Mouse (Mus musculus) midbrain, embryonic 15.5 days (tissue): ENCODE results near the gene Slc41a1. TPM values are rescaled to one million over a fixed set of nuclear protein-coding genes. Genes with fewer than 3 reads are reported as not detected.
"Not testable (repeated sequence)": the region's sequence is repeated elsewhere in the genome, so short reads cannot be mapped to it uniquely, and the experiment has no call there.

ENCODE experiments used
- ATAC-seq: fragments of 200-750 bp; cut with Nextera tagmentation; replicated peaks from 2 replicates; pipeline ENCODE4 v1.8.0; 2017; ENCODE audit warnings: moderate TSS enrichment
- H3K27ac ChIP-seq: fragments of 300-500 bp; sonication (generic); 2 replicates; pipeline ENCODE4 v1.5.1; 2015; ENCODE audit warnings: mild to moderate bottlenecking, inconsistent platforms
- H3K27me3 ChIP-seq: fragments of 300-500 bp; sonication (generic); replicated peaks from 2 replicates; pipeline ENCODE4 v1.6.1; 2015; ENCODE audit warnings: inconsistent platforms
- H3K36me3 ChIP-seq: fragments of 300-500 bp; sonication (generic); replicated peaks from 2 replicates; pipeline ENCODE4 v1.6.1; 2015; ENCODE audit warnings: inconsistent platforms
- H3K4me1 ChIP-seq: fragments of 300-500 bp; sonication (generic); 2 replicates; pipeline ENCODE4 v1.6.1; 2015; ENCODE audit warnings: inconsistent platforms
- H3K4me2 ChIP-seq: fragments of 300-500 bp; sonication (generic); 2 replicates; pipeline ENCODE4 v1.6.1; 2015; ENCODE audit warnings: inconsistent platforms, mild to moderate bottlenecking, moderate library complexity
- H3K4me3 ChIP-seq: fragments of 300-500 bp; sonication (generic); 2 replicates; pipeline ENCODE4 v1.5.1; 2015; ENCODE audit warnings: mild to moderate bottlenecking, inconsistent platforms
- H3K9ac ChIP-seq: fragments of 300-500 bp; sonication (generic); 2 replicates; pipeline ENCODE4 v1.6.1; 2015; ENCODE audit warnings: mild to moderate bottlenecking, inconsistent platforms
- H3K9me3 ChIP-seq: fragments of 300-500 bp; sonication (generic); 2 replicates; pipeline ENCODE4 v1.6.1; 2016; ENCODE audit warnings: inconsistent platforms
- whole genome bisulfite sequencing: fragments of 180-500 bp; shearing (Covaris S2); methylation state at CpG from one replicate; pipeline ENCODE4 v1.1.7; 2015; ENCODE audit warnings: mixed read lengths; 5-methylcytosine and 5-hydroxymethylcytosine counted together
- polyA plus RNA-seq: library from polyadenylated mRNA; unstranded; fragments of >200 nt; fragmentation: Nextera tagmentation; extraction: Ambion mirVana; gene quantifications from 2 replicates; pipeline ENCODE4 v1.2.1, GENCODE M21; 2015

The Slc41a1 gene
- polyA plus RNA-seq, 1 experiment from 2014 or later = 20.3 TPM

- no peak for ATAC-seq
- no peak overlapping the region for H3K9ac ChIP-seq
- H3K27me3 ChIP-seq = no peaks in the 10 kb centered on the region
- no peak overlapping the region for H3K27ac ChIP-seq
- H3K9me3 ChIP-seq = no peaks in the 10 kb centered on the region
- no peaks in the 10 kb centered on the region for H3K36me3 ChIP-seq
- no peak overlapping the region for H3K4me2 ChIP-seq
- no peak overlapping the region for H3K4me3 ChIP-seq
- 77% methylated on average over 9 of the region's 9 CpGs for WGBS
- H3K4me1 ChIP-seq = no peaks in the 10 kb centered on the region
Measured at GRCm38 (mm10) chr1:131812631-131813295, 14.5 kb upstream of the Slc41a1 start.

- no peak overlapping the region for H3K4me2 ChIP-seq
- H3K9ac ChIP-seq = no peak overlapping the region
- no peaks in the 10 kb centered on the region for H3K36me3 ChIP-seq
- H3K4me3 ChIP-seq = no peak overlapping the region
- H3K4me1 ChIP-seq = no peaks in the 10 kb centered on the region
- no peaks in the 10 kb centered on the region for H3K27me3 ChIP-seq
- no peak overlapping the region for H3K27ac ChIP-seq
- no peak for ATAC-seq
- no peaks in the 10 kb centered on the region for H3K9me3 ChIP-seq
- 94% methylated on average over 4 of the region's 4 CpGs for WGBS
Measured at GRCm38 (mm10) chr1:131813731-131814130, 13.6 kb upstream of the Slc41a1 start.

GRCm38 (mm10) chr1:131814191-131814590 is 13.1 kb upstream of the Slc41a1 start:
- no peak for ATAC-seq
- no peak overlapping the region for H3K9ac ChIP-seq
- H3K9me3 ChIP-seq = no peaks in the 10 kb centered on the region
- no peaks in the 10 kb centered on the region for H3K36me3 ChIP-seq
- H3K4me3 ChIP-seq = no peak overlapping the region
- H3K27ac ChIP-seq = no peak overlapping the region
- H3K4me1 ChIP-seq = no peaks in the 10 kb centered on the region
- 87% methylated on average over 3 of the region's 3 CpGs for WGBS
- H3K27me3 ChIP-seq = no peaks in the 10 kb centered on the region
- no peak overlapping the region for H3K4me2 ChIP-seq

GRCm38 (mm10) chr1:131816886-131817285 is 10.4 kb upstream of the Slc41a1 start:
- Histone ChIP-seq H3K9me3 (no peaks in the 10 kb centered on the region), H3K36me3 (no peaks in the 10 kb centered on the region), H3K4me2 (no peak overlapping the region), H3K9ac (no peak overlapping the region), H3K27ac (no peak overlapping the region), H3K4me3 (no peak overlapping the region), H3K27me3 (no peaks in the 10 kb centered on the region), H3K4me1 (no peaks in the 10 kb centered on the region)
- no peak for ATAC-seq
- 74% methylated on average over 6 of the region's 6 CpGs for WGBS

- not testable (repeated sequence) for H3K27ac ChIP-seq, H3K9ac ChIP-seq, H3K4me3 ChIP-seq, ATAC-seq, H3K4me2 ChIP-seq, H3K36me3 ChIP-seq, H3K27me3 ChIP-seq, H3K9me3 ChIP-seq, H3K4me1 ChIP-seq
- WGBS = 78% methylated on average over 9 of the region's 9 CpGs
Measured at GRCm38 (mm10) chr1:131820353-131820752, 6.9 kb upstream of the Slc41a1 start.

GRCm38 (mm10) chr1:131820887-131821328 is 6.4 kb upstream of the Slc41a1 start:
- no peaks in the 10 kb centered on the region for H3K4me1 ChIP-seq
- no peak overlapping the region for H3K9ac ChIP-seq
- H3K36me3 ChIP-seq = no peaks in the 10 kb centered on the region
- ATAC-seq = no peak
- H3K4me2 ChIP-seq = no peak overlapping the region
- H3K27ac ChIP-seq = no peak overlapping the region
- H3K27me3 ChIP-seq = no peaks in the 10 kb centered on the region
- WGBS = 81% methylated on average over 10 of the region's 10 CpGs
- no peaks in the 10 kb centered on the region for H3K9me3 ChIP-seq
- H3K4me3 ChIP-seq = no peak overlapping the region

GRCm38 (mm10) chr1:131822292-131822691 is 5.0 kb upstream of the Slc41a1 start:
- Histone ChIP-seq H3K9ac (no peak overlapping the region), H3K4me1 (peaks cover 5% of the 10 kb centered on the region; the same call in 1 of the 2 replicates), H3K27me3 (no peaks in the 10 kb centered on the region), H3K9me3 (no peaks in the 10 kb centered on the region), H3K27ac (no peak overlapping the region), H3K36me3 (no peaks in the 10 kb centered on the region), H3K4me2 (no peak overlapping the region), H3K4me3 (no peak overlapping the region)
- no peak for ATAC-seq
- WGBS = 69% methylated on average over 8 of the region's 8 CpGs

GRCm38 (mm10) chr1:131822856-131823492 is 4.3 kb upstream of the Slc41a1 start:
- no peaks in the 10 kb centered on the region for H3K9me3 ChIP-seq
- H3K4me3 ChIP-seq = no peak overlapping the region
- no peak overlapping the region for H3K27ac ChIP-seq
- 71% methylated on average over 1 of the region's 1 CpGs for WGBS
- H3K4me2 ChIP-seq = no peak overlapping the region
- no peaks in the 10 kb centered on the region for H3K27me3 ChIP-seq
- no peak for ATAC-seq
- H3K36me3 ChIP-seq = no peaks in the 10 kb centered on the region
- H3K9ac ChIP-seq = no peak overlapping the region
- peaks cover 7% of the 10 kb centered on the region; the same call in 1 of the 2 replicates for H3K4me1 ChIP-seq

GRCm38 (mm10) chr1:131823563-131823962 is 3.7 kb upstream of the Slc41a1 start:
- no peaks in the 10 kb centered on the region for H3K27me3 ChIP-seq
- no peak overlapping the region for H3K9ac ChIP-seq
- WGBS = 76% methylated on average over 5 of the region's 5 CpGs
- no peak for ATAC-seq
- no peaks in the 10 kb centered on the region for H3K9me3 ChIP-seq
- H3K27ac ChIP-seq = no peak overlapping the region
- H3K36me3 ChIP-seq = no peaks in the 10 kb centered on the region
- H3K4me3 ChIP-seq = no peak overlapping the region
- peaks cover 8% of the 10 kb centered on the region for H3K4me1 ChIP-seq
- H3K4me2 ChIP-seq = no peak overlapping the region

- H3K27me3 ChIP-seq = no peaks in the 10 kb centered on the region
- H3K4me3 ChIP-seq = no peak overlapping the region
- H3K4me2 ChIP-seq = no peak overlapping the region
- no peaks in the 10 kb centered on the region for H3K36me3 ChIP-seq
- H3K9me3 ChIP-seq = no peaks in the 10 kb centered on the region
- H3K4me1 ChIP-seq = peaks cover 19% of the 10 kb centered on the region
- no peak overlapping the region for H3K27ac ChIP-seq
- no peak overlapping the region for H3K9ac ChIP-seq
- ATAC-seq = no peak
- WGBS = 91% methylated on average over 11 of the region's 11 CpGs
Measured at GRCm38 (mm10) chr1:131824528-131825181, 2.6 kb upstream of the Slc41a1 start.

- under 1% methylated on average over 36 of the region's 36 CpGs for WGBS
- H3K27ac ChIP-seq = peak overlapping the region; percentile 87
- peak overlapping the region; percentile 92 for H3K4me3 ChIP-seq
- no peaks in the 10 kb centered on the region for H3K9me3 ChIP-seq
- peak overlapping the region; percentile 80 for H3K9ac ChIP-seq
- no peaks in the 10 kb centered on the region for H3K36me3 ChIP-seq
- peak; percentile 97 for ATAC-seq
- H3K27me3 ChIP-seq = no peaks in the 10 kb centered on the region
- peak overlapping the region; percentile 85 for H3K4me2 ChIP-seq
- peaks cover 44% of the 10 kb centered on the region for H3K4me1 ChIP-seq
Measured at GRCm38 (mm10) chr1:131827787-131828258, 530 bp downstream of the Slc41a1 start.

- H3K27me3 ChIP-seq = no peaks in the 10 kb centered on the region
- peak overlapping the region; percentile 80 for H3K9ac ChIP-seq
- no peaks in the 10 kb centered on the region for H3K9me3 ChIP-seq
- H3K4me2 ChIP-seq = peak overlapping the region; percentile 85
- peak overlapping the region; percentile 82 for H3K27ac ChIP-seq
- H3K4me3 ChIP-seq = peak overlapping the region; percentile 92
- H3K4me1 ChIP-seq = peaks cover 44% of the 10 kb centered on the region
- 1% methylated on average over 21 of the region's 22 CpGs for WGBS
- no peaks in the 10 kb centered on the region for H3K36me3 ChIP-seq
- ATAC-seq = peak; percentile 75
Measured at GRCm38 (mm10) chr1:131828297-131829126, 1.2 kb downstream of the Slc41a1 start.
